Mouse (Mus musculus) heart, postnatal 0 days (tissue): ENCODE results near the gene Clec4f. TPM values are rescaled to one million over a fixed set of nuclear protein-coding genes. Genes with fewer than 3 reads are reported as not detected.

Experiments used
- ATAC-seq: fragments of 200-750 bp; cut with Nextera tagmentation; 2 replicates; pipeline ENCODE4 v1.8.0; 2017; ENCODE audit warnings: low read depth, moderate number of reproducible peaks, moderate library complexity; ENCODE audit not compliant: insufficient read depth
- DNase-seq: peaks from one replicate; pipeline ENCODE4 v3.0.0-alpha.2; 2016; ENCODE audit warnings: low spot score
- H3K27ac ChIP-seq: fragments of 300-500 bp; sonication (generic); 2 replicates; pipeline ENCODE4 v1.5.1; 2014; ENCODE audit warnings: low read depth, mild to moderate bottlenecking
- H3K27me3 ChIP-seq: fragments of 300-500 bp; sonication (generic); 2 replicates; pipeline ENCODE4 v1.6.1; 2014; ENCODE audit warnings: low read length, mixed read lengths; ENCODE audit not compliant: control insufficient read depth, insufficient read depth
- H3K36me3 ChIP-seq: fragments of 300-500 bp; sonication (generic); replicated peaks from 2 replicates; pipeline ENCODE4 v1.6.1; 2014; ENCODE audit warnings: low read length, mixed read lengths; ENCODE audit not compliant: control insufficient read depth, insufficient read depth
- H3K4me1 ChIP-seq: fragments of 300-500 bp; sonication (generic); 2 replicates; pipeline ENCODE4 v1.6.1; 2014; ENCODE audit warnings: antibody characterized with exemption; ENCODE audit not compliant: control insufficient read depth, insufficient read depth
- H3K4me2 ChIP-seq: fragments of 300-500 bp; sonication (generic); 2 replicates; pipeline ENCODE4 v1.6.1; 2014; ENCODE audit warnings: low read depth, mild to moderate bottlenecking, low read length, moderate library complexity
- H3K4me3 ChIP-seq: fragments of 300-500 bp; sonication (generic); 2 replicates; pipeline ENCODE4 v1.5.1; 2014; ENCODE audit warnings: low read depth, low read length
- H3K9ac ChIP-seq: fragments of 300-500 bp; sonication (generic); replicated peaks from 2 replicates; pipeline ENCODE4 v1.6.1; 2014; ENCODE audit warnings: low read depth, low read length, mixed read lengths
- H3K9me3 ChIP-seq: fragments of 300-500 bp; sonication (generic); replicated peaks from 2 replicates; pipeline ENCODE4 v1.6.1; 2016; ENCODE audit warnings: low read length; ENCODE audit not compliant: control insufficient read depth
- CTCF ChIP-seq: IDR thresholded peaks from 2 replicates; pipeline ENCODE4 v1.5.1; 2016; ENCODE audit warnings: antibody characterized with exemption, control low read depth, low read depth
- EP300 ChIP-seq: IDR thresholded peaks from 2 replicates; pipeline ENCODE4 v1.6.1; 2016; ENCODE audit warnings: antibody characterized with exemption, low read depth
- WGBS: fragments of 180-500 bp; shearing (Covaris S2); extraction: QIAGEN DNeasy Blood & Tissue Kit; methylation state at CpG from one replicate; pipeline ENCODE4 v1.1.7; 2014; 5-methylcytosine and 5-hydroxymethylcytosine counted together
- polyA plus RNA-seq: library from polyadenylated mRNA; unstranded; fragments of >200 nt; fragmentation: Nextera tagmentation; extraction: Ambion mirVana; gene quantifications from 2 replicates; pipeline ENCODE4 v1.2.1, GENCODE M21; 2015
- total RNA-seq: library from RNA; depleted of rRNA; stranded (reverse); fragments of >200 nt; gene quantifications from 2 replicates; pipeline ENCODE4 v1.2.3, GENCODE M21; 2014; ENCODE audit warnings: low replicate concordance

Gene Clec4f
- total and polyA plus RNA-seq, 2 experiments from 2014 or later = 0.59 TPM; not detected in 1

DNA sequence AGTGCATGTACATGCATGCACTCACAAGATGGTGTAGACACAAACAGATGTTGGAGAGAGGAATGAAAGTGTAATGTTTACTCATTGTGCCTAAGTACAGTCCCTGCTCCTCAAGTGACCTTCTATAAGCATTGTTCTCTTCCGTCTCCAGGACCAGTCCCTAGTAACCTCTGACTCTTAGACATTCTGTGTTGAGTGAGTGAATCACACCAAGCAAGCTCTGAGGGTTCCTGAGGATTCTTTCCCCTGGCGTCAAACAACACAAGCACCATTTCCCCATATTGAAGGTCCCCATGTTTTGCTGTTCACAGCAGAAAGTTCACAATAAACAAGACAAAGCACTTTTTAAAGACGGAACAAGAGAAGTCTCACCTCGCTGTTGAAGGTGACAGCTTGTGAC is 24.2 kb downstream of the Clec4f start:
- DNase-seq (no peak), ATAC-seq (no peak)
- 79% methylated on average over 4 of the region's 4 CpGs for WGBS
- Histone ChIP-seq H3K27me3 (no peaks in the 10 kb centered on the region), H3K9me3 (no peaks in the 10 kb centered on the region), H3K9ac (no peak overlapping the region), H3K4me2 (no peak overlapping the region), H3K4me1 (no peaks in the 10 kb centered on the region), H3K4me3 (no peak overlapping the region), H3K27ac (no peak overlapping the region), H3K36me3 (no peaks in the 10 kb centered on the region)
- TF ChIP-seq CTCF = no peak
- no peak for TF ChIP-seq EP300

GRCm38 (mm10) chr6:83626781-83627180 is 29.2 kb downstream of the Clec4f start:
- H3K36me3 ChIP-seq = no peaks in the 10 kb centered on the region
- no peak for ATAC-seq
- H3K27ac ChIP-seq = no peak overlapping the region
- DNase-seq = no peak
- no peak for TF ChIP-seq EP300
- no peak for TF ChIP-seq CTCF
- no peak overlapping the region for H3K4me3 ChIP-seq
- H3K9me3 ChIP-seq = no peaks in the 10 kb centered on the region
- 59% methylated on average over 17 of the region's 17 CpGs for WGBS
- no peaks in the 10 kb centered on the region for H3K27me3 ChIP-seq
- no peak overlapping the region for H3K4me2 ChIP-seq
- H3K9ac ChIP-seq = no peak overlapping the region
- H3K4me1 ChIP-seq = no peaks in the 10 kb centered on the region

DNA sequence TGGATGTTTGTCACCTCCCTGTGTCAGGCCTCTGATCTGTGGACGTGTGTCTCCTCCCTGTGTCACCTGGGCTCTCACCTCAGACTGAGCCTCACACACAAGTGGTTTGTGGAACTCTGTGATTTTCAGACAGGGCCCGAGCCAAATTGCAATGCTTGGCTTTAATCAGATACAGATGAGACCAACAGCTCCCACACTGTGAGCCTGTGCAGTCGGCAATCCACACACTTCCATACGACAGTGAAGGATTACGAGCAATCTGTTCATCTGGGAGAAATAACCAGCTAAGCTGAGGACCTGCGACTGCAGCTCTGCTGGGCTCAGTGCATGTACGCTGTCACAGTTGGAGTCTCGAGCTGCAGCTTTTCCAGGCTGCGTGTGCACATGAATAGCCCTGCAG is 36.0 kb downstream of the Clec4f start:
- no peaks in the 10 kb centered on the region for H3K36me3 ChIP-seq
- TF ChIP-seq EP300 = no peak
- no peak for TF ChIP-seq CTCF
- no peak overlapping the region for H3K27ac ChIP-seq
- ATAC-seq (no peak), DNase-seq (no peak)
- H3K27me3 ChIP-seq = peaks cover 10% of the 10 kb centered on the region; the same call in 1 of the 2 replicates
- no peak overlapping the region for H3K4me3 ChIP-seq
- no peaks in the 10 kb centered on the region for H3K9me3 ChIP-seq
- 64% methylated on average over 9 of the region's 9 CpGs for WGBS
- no peak overlapping the region for H3K9ac ChIP-seq
- H3K4me1 ChIP-seq = no peaks in the 10 kb centered on the region
- no peak overlapping the region for H3K4me2 ChIP-seq

DNA sequence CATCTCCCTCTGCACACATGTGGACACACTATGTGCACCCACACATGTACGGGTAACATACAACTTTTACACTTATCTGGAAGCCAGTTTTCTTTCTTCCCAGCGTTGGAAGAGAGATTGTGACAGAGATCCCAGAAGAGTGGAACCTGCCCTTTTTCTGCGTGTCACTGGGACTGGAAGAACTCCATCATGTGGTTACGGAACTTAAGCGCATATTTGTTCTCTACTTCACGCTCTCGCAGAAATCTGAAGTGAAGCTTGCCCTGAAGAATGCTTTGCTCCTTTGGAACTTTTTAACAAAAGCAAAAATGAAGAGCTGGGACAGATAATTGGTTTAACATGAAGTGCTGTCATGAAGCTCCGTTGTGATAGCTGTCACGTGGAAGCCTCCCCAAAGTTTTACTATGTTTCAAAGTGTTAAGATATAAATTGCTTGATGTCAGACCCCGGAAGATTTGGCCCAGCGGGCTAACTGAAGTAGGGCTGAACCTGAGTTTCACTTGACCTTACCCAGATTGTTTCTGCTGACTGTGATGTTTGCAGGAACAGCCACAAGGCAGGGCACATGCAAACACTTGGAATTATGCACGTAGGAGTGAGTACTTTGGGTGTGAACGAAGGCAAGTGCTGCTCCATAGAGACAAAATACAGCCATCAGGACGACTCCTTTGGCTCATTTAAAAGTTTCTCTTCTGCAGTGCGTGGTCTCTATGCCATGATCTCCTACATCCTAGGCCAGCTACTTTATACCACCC is 38.2 kb downstream of the Clec4f start:
- Histone ChIP-seq H3K4me2 (no peak overlapping the region), H3K36me3 (no peaks in the 10 kb centered on the region), H3K27me3 (peaks cover 10% of the 10 kb centered on the region; the same call in 1 of the 2 replicates), H3K27ac (no peak overlapping the region), H3K4me1 (no peaks in the 10 kb centered on the region), H3K9me3 (no peaks in the 10 kb centered on the region), H3K9ac (no peak overlapping the region), H3K4me3 (no peak overlapping the region)
- 75% methylated on average over 15 of the region's 15 CpGs for WGBS
- ATAC-seq (no peak), DNase-seq (no peak)
- TF ChIP-seq EP300 = no peak
- no peak for TF ChIP-seq CTCF

DNA sequence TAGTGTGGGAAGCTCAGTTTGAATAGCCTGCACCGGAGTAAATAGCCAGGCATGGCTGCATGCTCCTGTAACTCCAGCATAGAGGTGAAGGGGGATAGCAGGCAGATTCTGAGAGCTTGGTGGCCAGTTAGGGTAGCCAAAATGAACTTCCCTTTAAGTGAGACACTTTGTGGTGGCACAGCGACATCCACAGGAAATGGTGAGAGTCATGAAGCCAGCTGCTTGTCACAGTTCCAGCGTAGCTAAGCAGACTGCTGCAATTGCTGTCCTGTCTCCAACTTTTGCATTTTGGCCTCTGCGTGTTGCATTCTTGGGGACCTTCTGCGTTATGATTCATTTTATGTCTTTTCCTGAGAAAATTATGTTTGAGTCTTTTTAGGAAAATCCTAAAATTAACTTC is 39.5 kb downstream of the Clec4f start:
- peak; percentile 30; the same call in 1 of the 2 replicates for ATAC-seq
- TF ChIP-seq EP300 (no peak), CTCF (peak; percentile 65)
- Histone ChIP-seq H3K36me3 (no peaks in the 10 kb centered on the region), H3K9me3 (no peaks in the 10 kb centered on the region), H3K9ac (no peak overlapping the region), H3K4me3 (no peak overlapping the region), H3K4me1 (no peaks in the 10 kb centered on the region), H3K27me3 (peaks cover 10% of the 10 kb centered on the region; the same call in 1 of the 2 replicates), H3K27ac (no peak overlapping the region), H3K4me2 (no peak overlapping the region)
- DNase-seq = peak; percentile 39
- WGBS = 49% methylated on average over 5 of the region's 5 CpGs

DNA sequence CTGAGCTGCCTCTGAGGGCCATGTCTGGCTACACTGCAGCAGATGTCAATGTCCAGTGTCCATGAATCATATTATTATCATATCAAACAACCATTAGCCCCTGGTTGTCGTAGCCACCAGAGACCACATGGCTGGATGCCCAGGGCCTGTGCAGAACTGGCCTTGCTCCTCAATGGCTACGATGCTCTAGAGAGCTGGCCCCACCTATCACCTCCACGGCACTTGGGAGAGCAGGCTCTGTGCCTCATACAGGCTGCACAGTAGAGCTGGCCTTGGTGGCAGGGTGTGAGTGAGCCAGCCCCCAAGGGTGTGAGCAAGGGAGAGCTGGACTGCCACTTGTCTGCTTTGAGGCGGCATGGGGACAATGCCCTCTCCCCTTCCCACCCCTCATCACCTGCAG is 41.5 kb downstream of the Clec4f start:
- Histone ChIP-seq H3K9me3 (no peaks in the 10 kb centered on the region), H3K27me3 (peaks cover 10% of the 10 kb centered on the region; the same call in 1 of the 2 replicates), H3K36me3 (no peaks in the 10 kb centered on the region), H3K4me3 (no peak overlapping the region), H3K9ac (no peak overlapping the region), H3K4me1 (no peaks in the 10 kb centered on the region), H3K27ac (no peak overlapping the region), H3K4me2 (no peak overlapping the region)
- ATAC-seq = no peak
- no peak for DNase-seq
- 76% methylated on average over 4 of the region's 4 CpGs for WGBS
- TF ChIP-seq EP300 (no peak), CTCF (no peak)
